Mouse (Mus musculus): Measurements from ENCODE around the gene Magea4. TPM values are rescaled to one million over a fixed set of nuclear protein-coding genes. Genes with fewer than 3 reads are reported as not detected.

The Magea4 gene
- total RNA-seq (2022) = not detected

DNA sequence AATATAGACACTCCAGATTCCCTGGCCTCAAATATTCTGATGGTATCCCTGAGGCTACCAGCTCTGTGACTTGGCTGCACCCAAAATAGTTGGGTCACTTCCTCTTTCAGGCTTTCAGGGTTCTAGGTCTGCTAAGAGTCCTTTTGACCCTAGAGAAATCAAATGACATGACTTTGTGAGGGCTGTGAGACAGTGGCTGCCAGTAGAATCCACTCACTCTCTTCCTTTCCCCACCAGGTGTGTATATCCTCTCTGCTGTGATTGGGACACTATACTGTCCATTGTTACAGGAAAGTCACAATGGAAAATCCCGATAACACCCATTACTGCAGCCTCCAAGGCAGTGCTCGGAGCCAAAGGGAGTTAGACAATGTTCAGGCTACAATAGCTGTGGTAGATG, at the start of gene Magea4:
Gene Magea4 (plus strand): TSS at position 301 of the 400 bp plus-strand sequence.
- no peak for DNase-seq (ENCODE audit: low spot score in 2 of 2)

DNA sequence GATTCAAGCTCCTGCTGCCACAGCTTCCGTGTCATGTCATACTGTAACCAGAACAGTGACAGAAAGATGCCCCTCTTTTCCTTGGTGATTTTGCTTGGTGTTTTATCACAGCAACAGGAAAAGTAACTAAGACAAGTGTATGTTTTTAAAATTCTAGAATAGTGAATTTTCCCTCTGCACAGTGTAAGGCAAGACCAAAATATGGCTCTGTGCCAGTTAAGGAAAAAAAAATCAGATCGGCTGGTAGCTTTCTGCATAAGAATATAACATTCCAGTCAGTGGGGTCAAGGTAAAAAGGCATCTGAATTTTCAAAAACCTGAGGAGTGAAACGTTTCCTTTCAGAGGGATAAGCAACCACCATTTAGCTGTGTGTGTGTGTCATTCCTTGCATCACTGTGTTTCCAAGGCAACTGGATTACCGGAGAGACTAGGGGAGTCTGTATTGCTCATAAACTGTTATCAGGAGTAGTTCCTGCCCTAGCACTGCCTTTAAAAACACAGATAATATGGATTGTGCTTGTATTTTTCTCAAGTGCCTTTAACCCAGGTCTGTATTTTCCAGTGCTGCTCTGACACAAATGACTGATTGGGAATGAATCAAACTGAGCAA, 18.8 kb upstream of the Magea4 start:
- no peak for DNase-seq (ENCODE audit: low spot score in 2 of 2)

DNA sequence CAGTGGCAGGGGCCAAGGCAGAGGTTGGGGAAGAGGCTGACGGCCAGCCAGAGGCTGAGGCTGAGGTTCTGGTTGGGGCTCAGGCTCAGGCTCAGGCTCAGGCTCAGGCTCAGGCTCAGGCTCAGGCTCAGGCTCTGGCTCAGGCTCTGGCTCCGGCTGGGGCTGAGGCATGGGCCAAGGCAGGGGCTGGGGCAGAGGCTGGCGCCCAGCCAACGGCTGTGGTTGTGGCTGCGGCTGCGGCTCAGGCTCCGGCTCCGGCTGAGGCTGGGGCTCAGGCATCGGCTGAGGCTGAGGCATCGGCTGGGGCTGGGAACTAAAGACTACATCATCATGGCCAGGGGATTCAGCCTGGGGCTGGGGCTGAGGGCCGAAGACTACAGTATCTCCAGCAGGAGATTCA, 48.8 kb downstream of the Magea4 start:
- no peak for DNase-seq (ENCODE audit: low spot score in 2 of 2)

Small RNAs within 50 kb of the gene (microRNA-seq; reads per million reads assigned to microRNA genes)
- 4.6 to 6.1 reads per million in 2 experiments for gene Mir224
- 0 to 1.1 reads per million in 2 experiments for gene Mir452

Other genes with a start within 250 kb of the Magea4 start
- gene Fate1, start 249.0 kb upstream of the Magea4 start, total RNA-seq (2022) = under 1 TPM in 3 of 4 experiments, not detected in 1; 0.41 to 0.56 (median 0.55) TPM
- under 1 TPM in 2 of 4 experiments, not detected in 2; 0.15 to 0.21 TPM for gene Cnga2, start 230.2 kb upstream of the Magea4 start, total RNA-seq (2022)
- gene Gabre, start 52.8 kb downstream of the Magea4 start, total RNA-seq (2022) = under 1 TPM; 0.13 to 0.72 (median 0.44) TPM
- not detected for gene Magea10, start 164.8 kb downstream of the Magea4 start, total RNA-seq (2022)

Measured in left cerebral cortex, adult 8-10 months (tissue).